Mouse (Mus musculus): ENCODE results near the gene Ccdc78.

Ccdc78 gene

GRCm38 (mm10) chr17:25835301-25835700 lies 48.9 kb downstream of the Ccdc78 start:
- DNase-seq, result no peak

- DNase-seq, result no peak
Measured at GRCm38 (mm10) chr17:25835816-25836215, 49.4 kb downstream of the Ccdc78 start.

GRCm38 (mm10) chr17:25836397-25837075 lies 50.2 kb downstream of the Ccdc78 start:
- no peak for DNase-seq

GRCm38 (mm10) chr17:25837076-25837410 lies 50.7 kb downstream of the Ccdc78 start, which contains the start of gene Rhbdl1:
Gene Rhbdl1, minus strand, starts transcription at chr17:25837295.
- DNase-seq, result peak; percentile 80

GRCm38 (mm10) chr17:25837533-25837932 lies 51.2 kb downstream of the Ccdc78 start:
- DNase-seq, result peak; percentile 38

- DNase-seq, result no peak
Measured at GRCm38 (mm10) chr17:25838904-25839303, 52.5 kb downstream of the Ccdc78 start.

GRCm38 (mm10) chr17:25839455-25840235 lies 53.3 kb downstream of the Ccdc78 start:
- no peak for DNase-seq
